Mouse (Mus musculus) C2C12 (cell line): ENCODE data around the gene Cntnap2. TPM values are rescaled to one million over a fixed set of nuclear protein-coding genes. Genes with fewer than 3 reads are reported as not detected.

Source experiments
- H3K27me3 ChIP-seq: one replicate; pipeline ENCODE4 v1.6.1; 2011; ENCODE audit not compliant: control insufficient read depth, insufficient read depth, insufficient read length
- H3K36me3 ChIP-seq: one replicate; pipeline ENCODE4 v1.6.1; 2011; ENCODE audit not compliant: control insufficient read depth, insufficient read depth
- H3K4me3 ChIP-seq: one replicate; pipeline ENCODE4 v1.5.1; 2011; ENCODE audit warnings: mild to moderate bottlenecking, control low read depth; ENCODE audit not compliant: poor library complexity, insufficient read depth, severe bottlenecking
- H3K79me2 ChIP-seq: one replicate; pipeline ENCODE4 v1.6.1; 2011; ENCODE audit not compliant: control insufficient read depth, insufficient read depth
- H3K79me3 ChIP-seq: one replicate; pipeline ENCODE4 v1.6.1; 2011; ENCODE audit warnings: low read depth, control low read depth
- H3ac ChIP-seq: one replicate; pipeline ENCODE3; 2011; ENCODE audit warnings: low read depth; ENCODE audit not compliant: control insufficient read depth, insufficient read length
- CEBPB ChIP-seq: IDR thresholded peaks from one replicate; pipeline ENCODE4 v1.6.1; 2011; ENCODE audit warnings: low read depth, mild to moderate bottlenecking, control low read depth, moderate library complexity
- CTCF ChIP-seq: IDR thresholded peaks from one replicate; pipeline ENCODE4 v1.5.1; 2011; ENCODE audit not compliant: control insufficient read depth, insufficient read depth, insufficient read length
- FOSL1 ChIP-seq: IDR thresholded peaks from one replicate; pipeline ENCODE4 v1.8.0; 2011; ENCODE audit warnings: mild to moderate bottlenecking, low read length; ENCODE audit not compliant: poor library complexity, insufficient read depth, severe bottlenecking
- MAX ChIP-seq: IDR thresholded peaks from one replicate; pipeline ENCODE4 v1.6.1; 2011; ENCODE audit warnings: mild to moderate bottlenecking, control low read depth
- MYOD1 ChIP-seq: IDR thresholded peaks from one replicate; pipeline ENCODE4 v1.6.1; 2011; ENCODE audit warnings: low read depth; ENCODE audit not compliant: control insufficient read depth, insufficient read length
- MYOG ChIP-seq: IDR thresholded peaks from one replicate; pipeline ENCODE4 v1.6.1; 2011; ENCODE audit not compliant: control insufficient read depth, insufficient read length; ENCODE audit errors: extremely low read depth
- USF1 ChIP-seq: IDR thresholded peaks from one replicate; pipeline ENCODE4 v1.6.1; 2011; ENCODE audit warnings: low read depth, mild to moderate bottlenecking, control low read depth, moderate library complexity
- polyA plus RNA-seq: library from polyadenylated mRNA; unstranded; fragments of >200 nt; fragmentation: generic; extraction: Trizol; gene quantifications from one replicate; pipeline ENCODE4 v1.2.1, GENCODE M21; 2012; ENCODE audit warnings: missing spikeins

Cntnap2 gene
- polyA plus RNA-seq, 1 experiment = 0.02 TPM

- TF ChIP-seq FOSL1 (no peak), CEBPB (no peak), CTCF (no peak), USF1 (no peak), MYOG (no peak), MAX (no peak), MYOD1 (no peak)
- H3K4me3 ChIP-seq = no peak overlapping the region
- no peaks in the 10 kb centered on the region for H3K27me3 ChIP-seq
- H3K79me3 ChIP-seq = no peaks in the 10 kb centered on the region
- no peaks in the 10 kb centered on the region for H3K79me2 ChIP-seq
- no peaks in the 10 kb centered on the region for H3K36me3 ChIP-seq
- no peak overlapping the region for H3ac ChIP-seq
Measured at GRCm38 (mm10) chr6:45113613-45114012, 54.5 kb downstream of the Cntnap2 start.

- no peaks in the 10 kb centered on the region for H3K36me3 ChIP-seq
- no peaks in the 10 kb centered on the region for H3K79me3 ChIP-seq
- no peaks in the 10 kb centered on the region for H3K27me3 ChIP-seq
- TF ChIP-seq MYOD1 (no peak), CEBPB (no peak), FOSL1 (no peak), CTCF (no peak), USF1 (no peak)
- H3K79me2 ChIP-seq = no peaks in the 10 kb centered on the region
- H3K4me3 ChIP-seq = no peak overlapping the region
- no peak overlapping the region for H3ac ChIP-seq
Measured at GRCm38 (mm10) chr6:45144882-45145281, 85.7 kb downstream of the Cntnap2 start.

- no peaks in the 10 kb centered on the region for H3K27me3 ChIP-seq
- H3K79me2 ChIP-seq = no peaks in the 10 kb centered on the region
- H3K4me3 ChIP-seq = no peak overlapping the region
- H3K36me3 ChIP-seq = no peaks in the 10 kb centered on the region
- no peaks in the 10 kb centered on the region for H3K79me3 ChIP-seq
- H3ac ChIP-seq = no peak overlapping the region
- TF ChIP-seq CTCF (no peak), CEBPB (no peak), MAX (no peak), MYOD1 (no peak), MYOG (no peak), USF1 (no peak), FOSL1 (no peak)
Measured at GRCm38 (mm10) chr6:45205039-45205438, 145.9 kb downstream of the Cntnap2 start.

GRCm38 (mm10) chr6:45214330-45214729 is 155.2 kb downstream of the Cntnap2 start:
- no peaks in the 10 kb centered on the region for H3K36me3 ChIP-seq
- no peaks in the 10 kb centered on the region for H3K79me2 ChIP-seq
- H3ac ChIP-seq = no peak overlapping the region
- no peaks in the 10 kb centered on the region for H3K27me3 ChIP-seq
- no peaks in the 10 kb centered on the region for H3K79me3 ChIP-seq
- TF ChIP-seq USF1 = no peak
- no peak for TF ChIP-seq MYOD1
- no peak for TF ChIP-seq MYOG
- TF ChIP-seq FOSL1 = no peak
- TF ChIP-seq CEBPB = no peak
- TF ChIP-seq CTCF = no peak
- no peak for TF ChIP-seq MAX
- H3K4me3 ChIP-seq = no peak overlapping the region

- no peak overlapping the region for H3ac ChIP-seq
- H3K36me3 ChIP-seq = no peaks in the 10 kb centered on the region
- H3K79me2 ChIP-seq = no peaks in the 10 kb centered on the region
- TF ChIP-seq USF1 = no peak
- no peak for TF ChIP-seq MYOG
- no peak for TF ChIP-seq CEBPB
- no peak for TF ChIP-seq FOSL1
- H3K27me3 ChIP-seq = no peaks in the 10 kb centered on the region
- H3K79me3 ChIP-seq = no peaks in the 10 kb centered on the region
- H3K4me3 ChIP-seq = no peak overlapping the region
Measured at GRCm38 (mm10) chr6:45229002-45229401, 169.8 kb downstream of the Cntnap2 start.

GRCm38 (mm10) chr6:45232571-45232970 is 173.4 kb downstream of the Cntnap2 start:
- Histone ChIP-seq H3K36me3 (no peaks in the 10 kb centered on the region), H3K79me2 (no peaks in the 10 kb centered on the region), H3K79me3 (no peaks in the 10 kb centered on the region), H3ac (no peak overlapping the region), H3K4me3 (no peak overlapping the region), H3K27me3 (no peaks in the 10 kb centered on the region)
- TF ChIP-seq MAX (no peak), MYOG (no peak), MYOD1 (no peak), FOSL1 (no peak), CTCF (no peak), CEBPB (no peak), USF1 (no peak)
